Mouse (Mus musculus): ENCODE data around the gene Sdk1. TPM values are rescaled to one million over a fixed set of nuclear protein-coding genes. Genes with fewer than 3 reads are reported as not detected.

Gene Sdk1
- 4.0 and 4.5 TPM in 2 replicates for polyA plus RNA-seq (2015; fragmentation: Nextera tagmentation; extraction: Ambion mirVana)

DNA sequence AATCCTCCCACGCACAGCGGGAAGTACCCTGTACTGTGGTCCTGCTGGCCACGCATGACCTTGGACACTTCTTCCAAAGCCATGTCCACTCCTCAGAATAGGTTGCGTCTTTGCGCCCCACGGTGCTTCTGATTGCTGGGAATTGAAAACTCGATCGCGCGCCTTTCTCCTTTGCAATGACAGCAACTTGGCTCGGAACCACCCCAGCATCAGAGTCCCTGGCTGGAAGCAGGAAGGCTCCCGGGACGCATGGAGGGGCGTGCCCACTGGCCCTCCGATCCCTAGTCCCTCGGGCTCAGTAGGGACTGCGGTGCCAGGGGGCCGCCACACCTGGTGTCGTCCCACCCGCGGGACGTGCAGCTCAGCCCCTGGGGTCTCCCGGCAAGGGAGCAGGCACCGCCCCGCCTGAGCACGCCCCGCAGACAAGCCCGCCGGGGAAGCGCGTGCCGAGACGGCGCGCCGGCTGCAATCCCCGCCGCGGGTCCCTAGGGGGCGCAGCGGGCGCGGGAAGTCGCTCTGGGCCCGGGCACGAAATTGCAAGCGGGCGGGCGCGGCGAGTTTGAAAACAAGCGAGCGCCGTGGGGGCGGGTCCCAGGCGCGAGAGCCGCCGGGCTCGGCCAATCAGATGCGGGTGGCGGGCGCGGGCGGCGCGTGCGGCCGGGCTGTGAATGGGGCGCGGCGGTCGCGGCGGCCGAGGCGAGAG is at the start of gene Sdk1:
Gene Sdk1 (plus strand): TSS at position 650 of the 703 bp plus-strand sequence.
- under 1% methylated on average over 54 of the region's 77 CpGs for WGBS
- H3K4me2 ChIP-seq (replicated peaks; ENCODE audit: low read depth, low read length): peak within 1 kb of the TSS; percentile 97
- no peak within 1 kb of the TSS for H3K27ac ChIP-seq (ENCODE audit: low read length)

GRCm38 (mm10) chr5:141197278-141197677 is 44.0 kb upstream of the Sdk1 start:
- Histone ChIP-seq H3K27ac (ENCODE audit: low read length) (no peak overlapping the region), H3K9me3 (ENCODE audit: low read length) (no peaks in the 10 kb centered on the region), H3K4me3 (ENCODE audit: low read length) (no peak overlapping the region), H3K9ac (replicated peaks; ENCODE audit: low read length) (no peak overlapping the region), H3K4me1 (ENCODE audit: insufficient read depth, low read length) (peaks cover 20% of the 10 kb centered on the region), H3K4me2 (replicated peaks; ENCODE audit: low read depth, low read length) (peak overlapping the region; percentile 38), H3K27me3 (ENCODE audit: insufficient read depth, low read length) (no peaks in the 10 kb centered on the region), H3K36me3 (ENCODE audit: insufficient read depth, low read length) (no peaks in the 10 kb centered on the region)
- 15% methylated on average over 4 of the region's 4 CpGs for WGBS
- ATAC-seq (ENCODE audit: low FRiP score, low TSS enrichment): peak; percentile 73

More for the DNA sequence above, at the start of gene Sdk1:
- H3K4me1 ChIP-seq (ENCODE audit: insufficient read depth, low read length): peaks cover 33% of the 10 kb centered on the region
- peaks cover 34% of the 10 kb centered on the region for H3K27me3 ChIP-seq (ENCODE audit: insufficient read depth, low read length)
- no peaks in the 10 kb centered on the region for H3K9me3 ChIP-seq (ENCODE audit: low read length)
- peak within 1 kb of the TSS; percentile 68 for H3K4me3 ChIP-seq (ENCODE audit: low read length)
- H3K9ac ChIP-seq (replicated peaks; ENCODE audit: low read length): peak within 1 kb of the TSS; percentile 86
- H3K36me3 ChIP-seq (ENCODE audit: insufficient read depth, low read length): no peaks in the 10 kb centered on the region
- ATAC-seq (ENCODE audit: low FRiP score, low TSS enrichment): peak; percentile 96

GRCm38 (mm10) chr5:141202276-141203065 is 38.8 kb upstream of the Sdk1 start:
- Histone ChIP-seq H3K27ac (ENCODE audit: low read length) (no peak overlapping the region), H3K27me3 (ENCODE audit: insufficient read depth, low read length) (no peaks in the 10 kb centered on the region), H3K9ac (replicated peaks; ENCODE audit: low read length) (no peak overlapping the region), H3K9me3 (ENCODE audit: low read length) (no peaks in the 10 kb centered on the region), H3K4me3 (ENCODE audit: low read length) (no peak overlapping the region), H3K4me1 (ENCODE audit: insufficient read depth, low read length) (peaks cover 2% of the 10 kb centered on the region), H3K36me3 (ENCODE audit: insufficient read depth, low read length) (no peaks in the 10 kb centered on the region), H3K4me2 (replicated peaks; ENCODE audit: low read depth, low read length) (no peak overlapping the region)
- 84% methylated on average over 11 of the region's 11 CpGs for WGBS
- ATAC-seq (ENCODE audit: low FRiP score, low TSS enrichment): no peak

GRCm38 (mm10) chr5:141207061-141207460 is 34.2 kb upstream of the Sdk1 start:
- no peaks in the 10 kb centered on the region for H3K36me3 ChIP-seq (ENCODE audit: insufficient read depth, low read length)

DNA sequence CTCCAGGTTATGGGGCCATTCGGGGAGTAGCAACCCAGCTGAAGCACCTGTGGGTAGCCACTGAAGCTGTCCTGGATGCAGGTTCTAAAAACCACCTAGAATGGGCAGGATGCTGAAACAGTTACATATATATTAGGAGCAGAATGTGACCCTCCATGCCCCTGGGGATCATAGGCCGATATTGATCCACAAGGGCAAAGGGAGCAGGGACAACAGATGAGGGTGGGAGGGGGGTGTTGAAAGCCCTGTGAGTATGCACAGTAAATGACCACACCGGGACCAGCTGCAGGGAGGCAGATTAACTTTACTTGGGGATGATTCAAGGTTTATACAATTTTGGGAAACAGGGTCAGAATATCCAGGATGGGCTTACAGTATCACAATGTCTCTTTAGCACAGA is 16.0 kb upstream of the Sdk1 start:
- Histone ChIP-seq H3K4me3 (ENCODE audit: low read length) (no peak overlapping the region), H3K9ac (replicated peaks; ENCODE audit: low read length) (no peak overlapping the region), H3K4me2 (replicated peaks; ENCODE audit: low read depth, low read length) (no peak overlapping the region), H3K27ac (ENCODE audit: low read length) (no peak overlapping the region), H3K36me3 (ENCODE audit: insufficient read depth, low read length) (no peaks in the 10 kb centered on the region), H3K9me3 (ENCODE audit: low read length) (no peaks in the 10 kb centered on the region), H3K4me1 (ENCODE audit: insufficient read depth, low read length) (no peaks in the 10 kb centered on the region), H3K27me3 (ENCODE audit: insufficient read depth, low read length) (no peaks in the 10 kb centered on the region)
- ATAC-seq (ENCODE audit: low FRiP score, low TSS enrichment): no peak
- 74% methylated on average over 3 of the region's 3 CpGs for WGBS

More at GRCm38 (mm10) chr5:141207061-141207460, 34.2 kb upstream of the Sdk1 start:
- no peaks in the 10 kb centered on the region for H3K27me3 ChIP-seq (ENCODE audit: insufficient read depth, low read length)
- H3K4me1 ChIP-seq (ENCODE audit: insufficient read depth, low read length): no peaks in the 10 kb centered on the region
- no peak for ATAC-seq (ENCODE audit: low FRiP score, low TSS enrichment)
- no peak overlapping the region for H3K4me2 ChIP-seq (replicated peaks; ENCODE audit: low read depth, low read length)
- 60% methylated on average over 5 of the region's 5 CpGs for WGBS
- H3K4me3 ChIP-seq (ENCODE audit: low read length): no peak overlapping the region
- H3K27ac ChIP-seq (ENCODE audit: low read length): no peak overlapping the region
- H3K9me3 ChIP-seq (ENCODE audit: low read length): no peaks in the 10 kb centered on the region
- no peak overlapping the region for H3K9ac ChIP-seq (replicated peaks; ENCODE audit: low read length)

GRCm38 (mm10) chr5:141234326-141234725 is 7.0 kb upstream of the Sdk1 start:
- Histone ChIP-seq H3K4me3 (ENCODE audit: low read length) (no peak overlapping the region), H3K27ac (ENCODE audit: low read length) (no peak overlapping the region)

DNA sequence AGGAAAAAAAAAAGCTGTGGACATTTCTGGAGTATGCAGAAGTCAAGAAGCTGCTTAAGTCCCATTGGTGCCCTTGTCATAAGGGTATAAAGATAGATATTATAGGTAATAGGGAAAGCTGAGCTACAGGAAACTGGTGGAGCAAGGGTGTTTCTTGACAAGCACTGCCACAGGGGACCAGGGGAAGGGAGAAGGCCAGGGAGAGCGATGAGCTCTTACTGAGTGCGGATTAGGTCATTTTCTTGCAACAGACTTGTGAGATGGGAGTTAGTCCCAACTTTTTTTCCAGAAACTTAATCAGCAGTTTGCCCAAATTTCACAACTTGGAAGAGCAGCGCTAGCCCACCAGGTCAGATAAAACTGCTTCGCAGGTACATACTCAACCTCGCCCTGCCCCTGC is 1.9 kb upstream of the Sdk1 start:
- peaks cover 33% of the 10 kb centered on the region for H3K4me1 ChIP-seq (ENCODE audit: insufficient read depth, low read length)
- no peak overlapping the region for H3K27ac ChIP-seq (ENCODE audit: low read length)
- H3K9me3 ChIP-seq (ENCODE audit: low read length): no peaks in the 10 kb centered on the region
- H3K27me3 ChIP-seq (ENCODE audit: insufficient read depth, low read length): peaks cover 26% of the 10 kb centered on the region
- no peak overlapping the region for H3K9ac ChIP-seq (replicated peaks; ENCODE audit: low read length)
- H3K4me2 ChIP-seq (replicated peaks; ENCODE audit: low read depth, low read length): no peak overlapping the region
- WGBS: 29% methylated on average over 5 of the region's 5 CpGs
- ATAC-seq (ENCODE audit: low FRiP score, low TSS enrichment): no peak
- H3K4me3 ChIP-seq (ENCODE audit: low read length): no peak overlapping the region
- H3K36me3 ChIP-seq (ENCODE audit: insufficient read depth, low read length): no peaks in the 10 kb centered on the region

More at GRCm38 (mm10) chr5:141234326-141234725, 7.0 kb upstream of the Sdk1 start:
- Histone ChIP-seq H3K4me2 (replicated peaks; ENCODE audit: low read depth, low read length) (no peak overlapping the region), H3K9ac (replicated peaks; ENCODE audit: low read length) (no peak overlapping the region), H3K27me3 (ENCODE audit: insufficient read depth, low read length) (0 out of 2 replicates have a peak, but pooled peaks cover 1% of the 10 kb centered on the region), H3K4me1 (ENCODE audit: insufficient read depth, low read length) (no peaks in the 10 kb centered on the region), H3K36me3 (ENCODE audit: insufficient read depth, low read length) (no peaks in the 10 kb centered on the region), H3K9me3 (ENCODE audit: low read length) (no peaks in the 10 kb centered on the region)
- ATAC-seq (ENCODE audit: low FRiP score, low TSS enrichment): no peak
- 35% methylated on average over 4 of the region's 4 CpGs for WGBS

- H3K36me3 ChIP-seq (ENCODE audit: insufficient read depth, low read length): no peaks in the 10 kb centered on the region
- H3K9ac ChIP-seq (replicated peaks; ENCODE audit: low read length): peak overlapping the region; percentile 71
- H3K27me3 ChIP-seq (ENCODE audit: insufficient read depth, low read length): peaks cover 28% of the 10 kb centered on the region
- peak overlapping the region; percentile 97 for H3K4me2 ChIP-seq (replicated peaks; ENCODE audit: low read depth, low read length)
- peak overlapping the region; percentile 68 for H3K4me3 ChIP-seq (ENCODE audit: low read length)
- H3K9me3 ChIP-seq (ENCODE audit: low read length): no peaks in the 10 kb centered on the region
- no peak overlapping the region for H3K27ac ChIP-seq (ENCODE audit: low read length)
- 0% methylated on average over 10 of the region's 10 CpGs for WGBS
- peaks cover 33% of the 10 kb centered on the region for H3K4me1 ChIP-seq (ENCODE audit: insufficient read depth, low read length)
- no peak for ATAC-seq (ENCODE audit: low FRiP score, low TSS enrichment)
These were observed 849 bp upstream of the Sdk1 start for GRCm38 (mm10) chr5:141240441-141240840.

- peak overlapping the region; percentile 86 for H3K9ac ChIP-seq (replicated peaks; ENCODE audit: low read length)
- under 1% methylated on average over 48 of the region's 82 CpGs for WGBS
- peak overlapping the region; percentile 97 for H3K4me2 ChIP-seq (replicated peaks; ENCODE audit: low read depth, low read length)
- H3K4me1 ChIP-seq (ENCODE audit: insufficient read depth, low read length): peaks cover 33% of the 10 kb centered on the region
- H3K27me3 ChIP-seq (ENCODE audit: insufficient read depth, low read length): peaks cover 34% of the 10 kb centered on the region
- H3K9me3 ChIP-seq (ENCODE audit: low read length): no peaks in the 10 kb centered on the region
- no peaks in the 10 kb centered on the region for H3K36me3 ChIP-seq (ENCODE audit: insufficient read depth, low read length)
- no peak overlapping the region for H3K27ac ChIP-seq (ENCODE audit: low read length)
- H3K4me3 ChIP-seq (ENCODE audit: low read length): peak overlapping the region; percentile 68
- peak; percentile 39 for ATAC-seq (ENCODE audit: low FRiP score, low TSS enrichment)
These were observed 475 bp downstream of the Sdk1 start for GRCm38 (mm10) chr5:141241645-141242284.

Data from kidney, embryonic 16.5 days (tissue).